Mouse (Mus musculus): ENCODE data around the gene AI987944.

AI987944 gene

GRCm38 (mm10) chr7:41393048-41393971 is at the start of gene AI987944:
AI987944 (minus strand) TSS chr7:41393379.
- DNase-seq (ENCODE audit: low spot score) = peak; percentile 68

- no peak for DNase-seq (ENCODE audit: low spot score)
Observed at GRCm38 (mm10) chr7:41394130-41394529, 951 bp upstream of the AI987944 start.
